Mouse (Mus musculus) splenic B cell, adult 2 months (primary cell): ENCODE results near the gene Bahcc1.
A peak's percentile ranks its signal among the peaks of the same experiment; 100 is the strongest.

Source experiments
- DNase-seq: peaks from one replicate; pipeline ENCODE4 v3.0.0-alpha.2; 2011; ENCODE audit warnings: low read depth, low spot score
- H3K27me3 ChIP-seq: 2 replicates; pipeline ENCODE4 v1.6.1; 2012; ENCODE audit warnings: mild to moderate bottlenecking, low read length, moderate library complexity, mixed read lengths; ENCODE audit not compliant: control insufficient read depth, poor library complexity, insufficient read depth, severe bottlenecking
- H3K36me3 ChIP-seq: 2 replicates; pipeline ENCODE4 v1.6.1; 2012; ENCODE audit warnings: mild to moderate bottlenecking, low read length, moderate library complexity, mixed read lengths; ENCODE audit not compliant: control insufficient read depth, poor library complexity, insufficient read depth, severe bottlenecking

Gene Bahcc1

GRCm38 (mm10) chr11:120232230-120233097, at the start of gene Bahcc1:
Bahcc1 (plus strand) TSS chr11:120232947.
- Histone ChIP-seq H3K27me3 (peaks cover 3% of the 10 kb centered on the region), H3K36me3 (no peaks in the 10 kb centered on the region)
- peak; percentile 87 for DNase-seq

DNA sequence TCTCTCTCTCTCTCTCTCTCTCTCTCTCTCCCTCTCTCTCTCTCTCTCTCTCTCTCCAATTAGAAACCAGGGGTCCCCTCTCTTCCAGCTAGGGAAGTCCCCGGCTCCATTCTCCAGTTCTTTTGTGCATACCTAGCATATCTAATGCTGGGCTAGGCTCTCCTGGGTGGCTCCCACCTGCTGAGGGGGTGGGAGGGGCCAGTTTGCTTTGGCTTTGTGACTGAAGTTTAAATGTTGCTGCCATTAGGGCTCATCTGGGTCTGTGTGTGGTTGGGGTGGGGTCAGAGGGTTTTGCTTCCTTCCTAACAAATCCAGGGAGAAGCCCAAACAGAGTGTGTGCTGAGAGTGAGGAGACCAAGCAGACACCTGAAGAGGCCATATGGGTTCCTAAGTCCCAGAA, 49.6 kb upstream of the Bahcc1 start:
- H3K36me3 ChIP-seq, result no peaks in the 10 kb centered on the region
- H3K27me3 ChIP-seq, result peaks cover 5% of the 10 kb centered on the region
- DNase-seq, result no peak

GRCm38 (mm10) chr11:120183708-120184107, 49.0 kb upstream of the Bahcc1 start:
- no peak for DNase-seq
- Histone ChIP-seq H3K27me3 (peaks cover 5% of the 10 kb centered on the region), H3K36me3 (no peaks in the 10 kb centered on the region)

GRCm38 (mm10) chr11:120184371-120185315, 48.1 kb upstream of the Bahcc1 start:
- DNase-seq, result no peak
- Histone ChIP-seq H3K27me3 (peaks cover 7% of the 10 kb centered on the region), H3K36me3 (no peaks in the 10 kb centered on the region)

DNA sequence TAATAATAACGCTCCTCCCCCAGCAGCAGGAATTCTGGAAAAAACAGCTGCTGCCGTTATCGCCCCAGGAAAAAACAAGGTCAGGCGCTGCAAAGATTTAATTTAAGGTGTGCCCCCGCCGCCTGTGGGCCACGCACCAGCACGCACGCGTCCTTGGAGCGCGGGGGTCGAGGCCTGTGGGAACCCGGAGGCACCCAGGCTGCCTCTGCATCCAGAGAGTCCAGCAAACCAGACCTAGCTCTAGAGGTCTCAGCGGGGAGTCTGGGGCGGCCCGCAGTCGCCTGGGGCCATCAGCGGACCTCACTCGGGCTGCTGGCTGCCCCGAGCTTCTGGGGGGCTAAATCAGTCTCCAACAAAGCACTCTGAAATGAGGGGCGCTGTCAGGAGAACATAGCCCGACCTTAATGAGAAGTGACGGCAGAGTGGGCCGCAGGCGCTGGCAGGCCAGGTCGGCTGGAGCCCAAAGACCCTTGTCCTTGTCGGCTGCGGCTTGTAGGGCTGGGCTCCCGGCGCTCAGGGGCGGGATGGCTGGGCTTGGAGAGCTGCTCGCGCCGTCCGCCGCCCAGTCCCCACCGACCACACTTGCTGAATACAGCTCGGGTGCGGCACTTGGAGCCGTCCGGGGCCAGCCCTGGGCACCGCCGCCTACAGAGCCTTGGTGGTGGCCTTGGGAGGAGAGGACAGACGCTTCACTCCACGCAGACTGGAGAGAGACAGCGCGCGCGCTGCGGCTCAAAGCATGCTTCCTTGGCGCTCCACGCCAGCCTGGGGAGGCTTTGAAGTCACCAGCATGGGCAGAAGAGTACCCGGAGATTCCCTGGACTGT, 47.2 kb upstream of the Bahcc1 start:
- H3K36me3 ChIP-seq, result no peaks in the 10 kb centered on the region
- H3K27me3 ChIP-seq, result peaks cover 7% of the 10 kb centered on the region
- no peak for DNase-seq

GRCm38 (mm10) chr11:120186145-120186740, 46.5 kb upstream of the Bahcc1 start:
- DNase-seq, result no peak
- H3K27me3 ChIP-seq, result peaks cover 7% of the 10 kb centered on the region
- no peaks in the 10 kb centered on the region for H3K36me3 ChIP-seq

GRCm38 (mm10) chr11:120186821-120187235, 45.9 kb upstream of the Bahcc1 start:
- no peak for DNase-seq
- H3K36me3 ChIP-seq, result no peaks in the 10 kb centered on the region

DNA sequence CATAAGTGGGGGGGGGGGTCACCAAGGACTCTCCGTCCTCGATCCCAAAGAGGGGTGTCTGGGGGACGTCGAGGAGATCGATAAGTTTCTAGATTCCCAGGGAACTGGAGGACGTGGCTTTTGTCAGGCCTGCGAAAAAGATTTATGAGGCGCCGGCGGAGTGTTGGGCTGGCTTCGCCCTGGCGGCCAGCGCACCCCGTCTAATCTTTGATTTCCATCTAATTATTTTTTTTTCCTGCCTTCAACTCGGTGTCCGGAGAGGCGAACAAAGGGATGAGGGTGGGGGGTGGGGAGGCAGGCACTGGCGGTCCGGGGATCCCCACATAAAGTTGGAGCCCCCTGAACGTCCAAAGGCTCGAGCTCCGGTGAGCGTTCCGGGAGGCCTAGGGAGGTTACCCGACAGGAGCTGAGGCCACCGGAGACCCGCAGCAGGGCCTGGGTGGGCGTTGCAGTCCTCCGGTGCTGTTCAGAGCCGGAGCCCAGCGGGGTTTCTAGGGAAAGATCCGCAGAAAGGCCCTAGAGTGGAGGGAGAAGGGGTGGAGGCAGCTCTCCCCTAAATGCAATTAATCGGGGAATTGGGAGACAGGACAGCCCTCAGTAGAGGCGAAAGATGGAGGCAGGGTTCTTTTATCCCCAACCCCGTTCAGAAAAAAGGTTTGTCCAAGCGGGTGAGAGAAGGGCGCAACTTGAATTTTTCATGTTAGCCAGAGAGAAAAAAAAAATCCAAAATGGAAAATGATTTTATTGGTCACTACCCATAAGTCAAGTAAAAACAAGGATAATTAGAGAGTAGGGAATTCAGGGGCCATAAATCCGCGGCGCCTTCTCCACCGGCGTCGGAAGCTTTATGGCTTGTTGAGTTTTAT, 45.3 kb upstream of the Bahcc1 start:
- no peak for DNase-seq
- Histone ChIP-seq H3K36me3 (no peaks in the 10 kb centered on the region), H3K27me3 (peaks cover 7% of the 10 kb centered on the region)

More at GRCm38 (mm10) chr11:120186821-120187235, 45.9 kb upstream of the Bahcc1 start:
- peaks cover 7% of the 10 kb centered on the region for H3K27me3 ChIP-seq

DNA sequence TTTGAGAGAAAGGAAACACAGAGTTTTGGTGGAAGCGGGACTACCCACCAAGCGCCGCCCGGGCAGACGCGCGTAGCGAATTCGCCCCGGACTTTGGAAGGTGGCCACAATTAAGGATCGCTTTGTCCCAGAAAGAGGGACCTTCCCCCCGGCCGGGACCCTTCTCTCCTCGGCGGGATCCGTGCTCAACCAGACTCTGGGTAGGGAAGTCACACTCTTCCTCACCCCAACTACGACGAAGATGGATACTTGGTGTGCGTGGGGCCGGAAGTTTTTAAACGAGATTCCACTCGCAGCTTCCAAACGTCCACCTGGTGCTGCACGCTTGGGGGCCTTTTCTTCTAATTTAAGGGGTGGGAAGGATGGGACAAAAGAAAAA, 44.7 kb upstream of the Bahcc1 start:
- H3K27me3 ChIP-seq, result peaks cover 7% of the 10 kb centered on the region
- no peaks in the 10 kb centered on the region for H3K36me3 ChIP-seq
- DNase-seq, result no peak

GRCm38 (mm10) chr11:120188481-120189441, 44.0 kb upstream of the Bahcc1 start:
- DNase-seq, result peak; percentile 27
- Histone ChIP-seq H3K36me3 (no peaks in the 10 kb centered on the region), H3K27me3 (peaks cover 7% of the 10 kb centered on the region)

DNA sequence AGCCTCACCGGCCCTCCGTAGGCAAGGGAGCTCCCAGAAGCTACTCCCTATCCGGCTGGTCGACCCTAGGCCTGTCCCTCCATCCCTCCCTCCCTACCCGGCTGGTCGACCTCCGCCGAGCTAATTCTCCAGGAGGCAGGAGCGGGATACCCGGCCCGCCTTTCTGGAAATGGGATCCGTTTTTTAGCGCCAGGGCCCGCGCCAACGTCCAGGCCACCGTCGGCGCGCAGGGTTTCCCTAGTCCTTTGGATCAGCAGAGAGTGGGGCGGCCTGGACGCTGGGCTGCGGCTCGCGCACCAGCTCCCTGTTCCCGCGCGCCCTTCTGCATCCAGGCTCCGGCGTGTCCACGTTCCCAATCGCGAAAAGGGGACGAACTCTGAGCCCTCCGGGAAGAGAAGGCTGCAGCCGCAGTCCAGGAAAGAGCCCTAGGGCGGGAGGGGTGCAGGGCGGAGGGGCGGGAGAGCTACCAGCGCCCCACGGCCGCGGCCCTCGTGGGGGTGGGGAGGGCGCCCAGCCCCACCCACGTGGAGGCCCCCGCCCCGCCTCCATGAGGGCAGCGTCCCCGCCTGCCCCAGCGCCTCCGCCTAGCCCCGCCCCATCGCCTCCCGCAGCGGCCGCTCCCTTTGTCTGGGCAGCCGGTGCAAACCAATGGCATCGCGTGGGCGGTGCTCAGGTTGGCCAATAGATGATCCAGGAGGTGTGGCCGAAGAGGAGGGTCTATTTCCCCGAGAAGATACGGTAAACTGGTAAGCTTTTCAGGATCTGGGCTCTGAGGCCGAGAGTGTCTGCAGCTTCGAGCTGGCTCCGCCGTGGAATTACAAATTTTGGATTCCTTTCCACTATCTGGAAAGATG, 43.1 kb upstream of the Bahcc1 start:
- peak; percentile 88 for DNase-seq
- peaks cover 7% of the 10 kb centered on the region for H3K27me3 ChIP-seq
- no peaks in the 10 kb centered on the region for H3K36me3 ChIP-seq
